25 mouse cellular contexts compared by ENCODE assay signal in the genomic region with DNA sequence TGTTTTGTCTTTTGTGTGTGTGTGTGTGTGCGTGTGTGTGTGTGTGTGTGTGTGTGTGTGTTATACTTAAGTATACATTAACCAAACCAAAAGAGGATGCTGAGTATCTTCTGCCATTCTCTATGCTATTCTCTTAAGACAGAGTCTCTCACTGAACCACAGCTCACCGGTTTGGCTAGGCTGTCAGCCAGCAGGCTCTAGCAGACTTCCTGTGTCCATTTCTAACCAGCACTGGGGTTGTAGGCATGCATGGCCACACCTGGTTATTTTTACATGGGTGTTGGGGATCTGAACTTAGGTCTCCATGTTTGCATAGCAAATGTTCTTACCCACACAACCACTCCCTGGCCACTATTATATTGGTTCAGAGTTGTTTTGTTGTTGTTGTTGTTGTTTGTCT. TPM values are rescaled to one million over a fixed set of nuclear protein-coding genes. Genes with fewer than 3 reads are reported as not detected.
A peak's percentile ranks its signal among the peaks of the same experiment; 100 is the strongest.
DNase-seq lines count a peak whose midpoint lies in the region; ATAC-seq and TF ChIP-seq lines count a peak whose summit lies in the region.
"Had no signal": no experiment of that assay in that cellular context is flagged by ENCODE, and none has a peak within 500 bp of the region (broad histone marks: within the 10 kb centered on the region; RNA-seq: fewer than 3 reads in every experiment).

No protein-coding gene starts in this region.

- no peak for TF ChIP-seq RAD21 in MEL (IDR thresholded peaks at IDR 0.05; ENCODE audit: low read depth, low read length)

- H3K4me3 ChIP-seq in liver, embryonic 12.5 days: no peak overlapping the region
- H3K4me3 ChIP-seq in MEL (ENCODE audit: control insufficient read depth in 1 of 2, insufficient read depth in 1 of 2, low read depth in 2 of 2, low read length in 2 of 2): peak overlapping the region in 1 of 2 experiments; percentile 84; a peak in 1 of 4 replicates
- H3K4me3 ChIP-seq in liver, embryonic 14.5 days (ENCODE audit: insufficient read depth in 1 of 2, low read depth in 2 of 2, low read length in 2 of 2): no peak overlapping the region
- H3K4me3 ChIP-seq: forebrain, embryonic 10.5 days; forebrain, embryonic 13.5 days; heart, adult 2 months; heart, embryonic 10.5 days; heart, embryonic 13.5 days had no signal

- DNase-seq in liver (no peak), MEL (ENCODE audit: low read depth, low spot score) (peak; percentile 55)
- no peak for DNase-seq in liver, embryonic 14.5 days (ENCODE audit: low read depth in 3 of 3, low spot score in 3 of 3)
- DNase-seq in splenic B cell, adult 2 months (ENCODE audit: low read depth, low spot score): peak; percentile 21
- DNase-seq in urinary bladder, adult 2 months (ENCODE audit: low spot score): no peak
- DNase-seq in cerebellum, postnatal 14 days: no peak
- DNase-seq in urinary bladder, adult 18-20 months (ENCODE audit: low spot score in 2 of 2): no peak
- DNase-seq: adrenal gland, adult 2 months; adrenal gland, postnatal 14 days; cerebellum, adult 11 months; cerebellum, adult 8-10 months; gastrocnemius, postnatal 10 days; gastrocnemius, postnatal 36 days; heart, adult 2 months; heart, postnatal 14 days; heart, postnatal 4 days had no signal

- no peak overlapping the region for H3K4me2 ChIP-seq in liver, embryonic 12.5 days
- no peak overlapping the region for H3K4me2 ChIP-seq in liver, embryonic 14.5 days (ENCODE audit: low read depth)
- H3K4me2 ChIP-seq: forebrain, embryonic 13.5 days; heart, embryonic 13.5 days; hindbrain, embryonic 14.5 days had no signal

- TF ChIP-seq CTCF in MEL (IDR thresholded peaks at IDR 0.05 in 2 of 3, conservative IDR thresholded peaks at IDR 0.05 in 1 of 3; ENCODE audit: control insufficient read depth in 1 of 3, insufficient read depth in 1 of 3, low read depth in 2 of 3, low read length in 3 of 3, poor library complexity in 1 of 3, severe bottlenecking in 1 of 3): no peak
- TF ChIP-seq CTCF in liver, embryonic 14.5 days (IDR thresholded peaks at IDR 0.05; ENCODE audit: low read depth): no peak

- H3K27ac ChIP-seq in liver, embryonic 12.5 days: peak overlapping the region; percentile 95
- peak overlapping the region; percentile 74 for H3K27ac ChIP-seq in MEL (ENCODE audit: control insufficient read depth, low read depth, low read length)
- H3K27ac ChIP-seq in liver, embryonic 14.5 days: peak overlapping the region; percentile 97
- H3K27ac ChIP-seq: forebrain, embryonic 10.5 days; forebrain, embryonic 13.5 days; heart, adult 2 months; heart, embryonic 10.5 days; heart, embryonic 13.5 days; hindbrain, embryonic 14.5 days; hindbrain, postnatal 0 days had no signal

- H3K27me3 ChIP-seq in liver, embryonic 12.5 days (replicated peaks): no peaks in the 10 kb centered on the region
- no peaks in the 10 kb centered on the region for H3K27me3 ChIP-seq in MEL (ENCODE audit: control insufficient read depth in 1 of 2, insufficient read depth in 2 of 2, low read length in 2 of 2)
- H3K27me3 ChIP-seq in liver, embryonic 14.5 days (ENCODE audit: control insufficient read depth, insufficient read depth, low read length): no peaks in the 10 kb centered on the region
- no peaks in the 10 kb centered on the region for H3K27me3 ChIP-seq in splenic B cell, adult 2 months (ENCODE audit: control insufficient read depth, insufficient read depth, low read length, poor library complexity, severe bottlenecking)
- H3K27me3 ChIP-seq: forebrain, embryonic 13.5 days; heart, embryonic 13.5 days had no signal

- H3K9ac ChIP-seq in liver, embryonic 12.5 days: no peak overlapping the region
- H3K9ac ChIP-seq in MEL (ENCODE audit: control insufficient read depth, low read depth, low read length, poor library complexity, severe bottlenecking): peak overlapping the region; percentile 43
- H3K9ac ChIP-seq in liver, embryonic 14.5 days (replicated peaks): no peak overlapping the region
- H3K9ac ChIP-seq: forebrain, embryonic 13.5 days; heart, embryonic 13.5 days; hindbrain, embryonic 14.5 days had no signal

- H3K9me3 ChIP-seq in liver, embryonic 12.5 days (replicated peaks): no peaks in the 10 kb centered on the region
- H3K9me3 ChIP-seq in MEL (replicated peaks; ENCODE audit: insufficient read depth, low read length): no peaks in the 10 kb centered on the region
- no peaks in the 10 kb centered on the region for H3K9me3 ChIP-seq in liver, embryonic 14.5 days (ENCODE audit: control insufficient read depth, low read length)
- H3K9me3 ChIP-seq: forebrain, embryonic 10.5 days; forebrain, embryonic 13.5 days; G1E; heart, embryonic 10.5 days had no signal

- no peak for ATAC-seq in liver, embryonic 12.5 days
- no peak for ATAC-seq in liver, embryonic 14.5 days (ENCODE audit: insufficient read depth)
- ATAC-seq: forebrain, embryonic 13.5 days; forebrain, embryonic 16.5 days; hindbrain, postnatal 0 days had no signal

- WGBS in liver, embryonic 12.5 days (ENCODE audit: insufficient replicate concordance): 48% methylated on average over 2 of the region's 2 CpGs
- 51% methylated on average over 2 of the region's 2 CpGs for WGBS in liver, embryonic 14.5 days (ENCODE audit: insufficient replicate concordance)

- H3K36me3 ChIP-seq in liver, embryonic 12.5 days: no peaks in the 10 kb centered on the region
- peaks cover 0 to 15% of the 10 kb centered on the region in 2 experiments; a peak in 2 of 4 replicates for H3K36me3 ChIP-seq in MEL (ENCODE audit: control insufficient read depth in 1 of 2, insufficient read depth in 2 of 2, low read length in 2 of 2)
- no peaks in the 10 kb centered on the region for H3K36me3 ChIP-seq in liver, embryonic 14.5 days (replicated peaks; ENCODE audit: control insufficient read depth, insufficient read depth, low read depth)
- H3K36me3 ChIP-seq in splenic B cell, adult 2 months (ENCODE audit: control insufficient read depth, insufficient read depth, low read length, poor library complexity, severe bottlenecking): no peaks in the 10 kb centered on the region
- H3K36me3 ChIP-seq: forebrain, embryonic 10.5 days; G1E; heart, embryonic 10.5 days; heart, embryonic 13.5 days had no signal

- peaks cover 45% of the 10 kb centered on the region for H3K4me1 ChIP-seq in liver, embryonic 12.5 days
- peaks cover 13 to 22% of the 10 kb centered on the region in 2 experiments for H3K4me1 ChIP-seq in MEL (ENCODE audit: control insufficient read depth in 1 of 2, insufficient read depth in 2 of 2, low read length in 2 of 2)
- peaks cover 25 to 30% of the 10 kb centered on the region in 2 experiments for H3K4me1 ChIP-seq in liver, embryonic 14.5 days (replicated peaks; ENCODE audit: control insufficient read depth in 2 of 2, insufficient read depth in 2 of 2, low read length in 1 of 2)
- H3K4me1 ChIP-seq: heart, embryonic 10.5 days had no signal

- TF ChIP-seq EP300 in MEL (IDR thresholded peaks at IDR 0.05; ENCODE audit: low read depth in 1 of 2, low read length in 2 of 2): no peak
- TF ChIP-seq EP300 in liver, embryonic 14.5 days (IDR thresholded peaks at IDR 0.05; ENCODE audit: low read depth): no peak

- H3K79me2 ChIP-seq in MEL (ENCODE audit: control insufficient read depth, insufficient read depth, low read length, poor library complexity): peaks cover 18% of the 10 kb centered on the region

- no peak for TF ChIP-seq POLR2A in MEL (IDR thresholded peaks at IDR 0.05; ENCODE audit: control insufficient read depth in 1 of 2, insufficient read depth in 1 of 2, low read depth in 1 of 2, low read length in 2 of 2, poor library complexity in 1 of 2)

TF ChIP-seq in MEL, 35 proteins besides CTCF, POLR2A, EP300 and RAD21:
- TF ChIP-seq ZKSCAN1 (IDR thresholded peaks at IDR 0.05; ENCODE audit: low read depth, low read length) (no peak), MYC (IDR thresholded peaks at IDR 0.05; ENCODE audit: low read depth, low read length) (no peak), GABPA (IDR thresholded peaks at IDR 0.05; ENCODE audit: low read depth, low read length) (no peak), POLR2AphosphoS5 (IDR thresholded peaks at IDR 0.05; ENCODE audit: borderline replicate concordance, low read depth, low read length) (no peak)

RNA-seq across cellular contexts. Expression of gene Rabgap1l, which starts 2.0 kb away (rescaled TPM):
- 55.7 and 55.8 TPM in 2 replicates for polyA plus RNA-seq in liver, embryonic 12.5 days (2016; fragmentation: Nextera tagmentation; extraction: Ambion mirVana)
- total RNA-seq in MEL (2012; rRNA removed): 24.0 and 26.2 TPM in 2 replicates
- 10 to 100 TPM in 1 of 2 experiments, not detected in 1; 24.1 TPM for polyA plus RNA-seq in MEL (2012; ENCODE audit: insufficient read depth in 1 of 2, insufficient read length in 2 of 2, low read depth in 1 of 2, low replicate concordance in 2 of 2, missing spikeins in 1 of 2)
- polyA plus RNA-seq in liver, embryonic 14.5 days (2012; rRNA removed): 10.6 and 18.7 TPM in 2 replicates
- polyA plus RNA-seq in liver, embryonic 14.5 days (2014; fragmentation: Nextera tagmentation; extraction: Ambion mirVana): 27.5 and 31.3 TPM in 2 replicates
- polyA plus RNA-seq in urinary bladder, adult 2 months (2012; rRNA removed): 47.3 and 50.3 TPM in 2 replicates

Comparison
In these comparisons a context has a peak if more than half of its experiments do, and no peak if none do; other contexts are left out.
1. DNase-seq: peak in MEL (single experiment) and splenic B cell, adult 2 months (single experiment); none in liver (single experiment), liver, embryonic 14.5 days (0 of 3), urinary bladder, adult 2 months (single experiment), cerebellum, postnatal 14 days (0 of 2) and urinary bladder, adult 18-20 months (0 of 2).
2. Peak in every context shown above with its lines, with median percentiles within 50 percentile points of each other: H3K27ac ChIP-seq.